Mouse (Mus musculus) heart, postnatal 0 days (tissue): ENCODE measurements around the gene Snx9.

Source experiments
- CTCF ChIP-seq: IDR thresholded peaks from 2 replicates; pipeline ENCODE4 v1.5.1; 2016; ENCODE audit warnings: antibody characterized with exemption, control low read depth, low read depth
- EP300 ChIP-seq: IDR thresholded peaks from 2 replicates; pipeline ENCODE4 v1.6.1; 2016; ENCODE audit warnings: antibody characterized with exemption, low read depth

GRCm38 (mm10) chr17:5849421-5849910 lies 8.3 kb downstream of the Snx9 start:
- TF ChIP-seq EP300 = no peak
- TF ChIP-seq CTCF = no peak
